Mouse (Mus musculus) bone marrow macrophage, adult 2 months (primary cell): ENCODE data around the gene Pik3cd. TPM values are rescaled to one million over a fixed set of nuclear protein-coding genes. Genes with fewer than 3 reads are reported as not detected.
"Not testable (repeated sequence)": the region's sequence is repeated elsewhere in the genome, so short reads cannot be mapped to it uniquely, and the experiment has no call there.

ENCODE experiments used
- H3K27ac ChIP-seq: 2 replicates; pipeline ENCODE4 v1.5.1; 2012; ENCODE audit warnings: low read depth, low read length; ENCODE audit not compliant: insufficient read depth
- H3K4me1 ChIP-seq: 2 replicates; pipeline ENCODE4 v1.6.1; 2012; ENCODE audit warnings: low read length; ENCODE audit not compliant: control insufficient read depth, insufficient read depth
- H3K4me3 ChIP-seq: 2 replicates; pipeline ENCODE4 v1.5.1; 2012; ENCODE audit warnings: mild to moderate bottlenecking, low read length, moderate library complexity; ENCODE audit not compliant: insufficient read depth
- CTCF ChIP-seq: IDR thresholded peaks from 2 replicates; pipeline ENCODE4 v1.5.1; 2012; ENCODE audit warnings: low read depth, mild to moderate bottlenecking, low read length, moderate library complexity
- POLR2A ChIP-seq: IDR thresholded peaks from 2 replicates; pipeline ENCODE4 v1.6.1; 2012; ENCODE audit warnings: mild to moderate bottlenecking, low read depth, low read length, borderline replicate concordance
- polyA plus RNA-seq: library from polyadenylated mRNA; stranded (reverse); fragments of >200 nt; gene quantifications from 2 replicates; pipeline ENCODE4 v1.2.4, GENCODE M21; 2012; ENCODE audit not compliant: missing spikeins, insufficient read depth, insufficient read length

Gene Pik3cd
- 91.4 and 100 TPM in 2 replicates for polyA plus RNA-seq

GRCm38 (mm10) chr4:149702210-149702979, at the start of gene Pik3cd:
TSS of gene Pik3cd (minus strand) at chr4:149702571.
- peak within 1 kb of the TSS; percentile 99 for H3K27ac ChIP-seq
- TF ChIP-seq CTCF (no peak), POLR2A (no peak)
- H3K4me1 ChIP-seq = peaks cover 62% of the 10 kb centered on the region
- H3K4me3 ChIP-seq = peak within 1 kb of the TSS; percentile 59

- Histone ChIP-seq H3K27ac (no peak overlapping the region), H3K4me1 (peaks cover under 1% of the 10 kb centered on the region), H3K4me3 (no peak overlapping the region)
- TF ChIP-seq POLR2A (no peak), CTCF (no peak)
These were observed 48.3 kb upstream of the Pik3cd start for GRCm38 (mm10) chr4:149750671-149751070.

DNA sequence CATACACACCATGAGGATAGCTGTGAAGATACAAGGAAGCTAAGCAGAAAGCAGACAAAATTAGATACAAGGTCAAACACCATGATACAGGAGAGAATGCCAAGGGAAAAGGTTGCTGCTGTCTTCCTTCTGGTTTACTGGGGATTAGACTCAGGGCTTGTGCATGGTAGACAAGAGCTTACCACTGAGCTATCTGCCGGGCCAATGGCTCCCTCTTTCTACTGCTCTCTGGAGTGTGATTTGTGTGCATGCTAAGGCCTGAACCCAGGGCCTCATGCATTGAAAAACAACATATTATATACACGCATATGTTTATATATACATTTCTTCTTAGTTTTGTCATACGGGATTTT, 47.3 kb upstream of the Pik3cd start:
- H3K27ac ChIP-seq, H3K4me1 ChIP-seq, H3K4me3 ChIP-seq: not testable (repeated sequence)

GRCm38 (mm10) chr4:149749003-149749662, 46.8 kb upstream of the Pik3cd start:
- TF ChIP-seq POLR2A = no peak
- no peak for TF ChIP-seq CTCF
- H3K4me1 ChIP-seq = no peaks in the 10 kb centered on the region

DNA sequence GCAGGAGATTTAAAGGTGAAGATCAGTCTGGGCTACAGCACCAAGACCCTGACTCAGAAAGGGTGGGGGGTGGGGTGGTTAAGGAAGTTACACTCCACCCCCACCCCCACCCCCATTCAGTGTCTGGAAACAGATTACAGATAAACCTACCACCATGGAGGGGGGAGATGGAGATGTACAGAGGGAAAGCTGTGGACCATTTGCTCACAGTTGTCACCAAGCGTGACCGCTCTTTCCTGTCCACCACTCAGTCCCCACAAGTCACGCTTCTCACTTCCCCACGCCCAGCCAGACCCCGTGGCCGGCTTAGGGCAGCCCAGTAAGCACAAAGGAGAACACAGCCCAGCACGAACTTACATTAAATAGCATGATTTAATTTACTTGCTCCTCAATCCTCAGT, 41.7 kb upstream of the Pik3cd start:
- H3K4me1 ChIP-seq = no peaks in the 10 kb centered on the region
- H3K27ac ChIP-seq = no peak overlapping the region
- TF ChIP-seq CTCF (no peak), POLR2A (no peak)
- no peak overlapping the region for H3K4me3 ChIP-seq

More at GRCm38 (mm10) chr4:149749003-149749662, 46.8 kb upstream of the Pik3cd start:
- Histone ChIP-seq H3K27ac (no peak overlapping the region), H3K4me3 (no peak overlapping the region)

- Histone ChIP-seq H3K27ac (no peak overlapping the region), H3K4me3 (no peak overlapping the region), H3K4me1 (no peaks in the 10 kb centered on the region)
- no peak for TF ChIP-seq CTCF
- no peak for TF ChIP-seq POLR2A
These were observed 39.7 kb upstream of the Pik3cd start for GRCm38 (mm10) chr4:149742011-149742530.

GRCm38 (mm10) chr4:149740301-149740700, 37.9 kb upstream of the Pik3cd start:
- H3K27ac ChIP-seq = no peak overlapping the region
- no peak overlapping the region for H3K4me3 ChIP-seq
- TF ChIP-seq POLR2A = no peak
- TF ChIP-seq CTCF = no peak
- peaks cover 9% of the 10 kb centered on the region for H3K4me1 ChIP-seq

GRCm38 (mm10) chr4:149739478-149739877, 37.1 kb upstream of the Pik3cd start:
- Histone ChIP-seq H3K4me3 (no peak overlapping the region), H3K27ac (no peak overlapping the region), H3K4me1 (peaks cover 13% of the 10 kb centered on the region)
- no peak for TF ChIP-seq POLR2A
- no peak for TF ChIP-seq CTCF

- Histone ChIP-seq H3K4me1 (peaks cover 13% of the 10 kb centered on the region), H3K27ac (no peak within 1 kb of the TSS)
- TF ChIP-seq POLR2A = no peak
- peak; percentile 15; the same call in 1 of the 2 replicates for TF ChIP-seq CTCF
These were observed 35.3 kb upstream of the Pik3cd start, which contains the start of gene Tmem201 for GRCm38 (mm10) chr4:149737383-149738324. TSS of gene Tmem201 (minus strand) at chr4:149738044.

More at GRCm38 (mm10) chr4:149737383-149738324, 35.3 kb upstream of the Pik3cd start, which contains the start of gene Tmem201:
- H3K4me3 ChIP-seq = peak within 1 kb of the TSS; percentile 79
